Mouse (Mus musculus): ENCODE measurements around the gene Bri3. TPM values are rescaled to one million over a fixed set of nuclear protein-coding genes. Genes with fewer than 3 reads are reported as not detected.

Bri3 gene
- total RNA-seq, 2 experiments from 2014 or later = 64.7 to 65.3 TPM

GRCm38 (mm10) chr5:144412781-144413180 lies 168.5 kb downstream of the Bri3 start:
- no peak for TF ChIP-seq CTCF (conservative IDR thresholded peaks at IDR 0.05)

DNA sequence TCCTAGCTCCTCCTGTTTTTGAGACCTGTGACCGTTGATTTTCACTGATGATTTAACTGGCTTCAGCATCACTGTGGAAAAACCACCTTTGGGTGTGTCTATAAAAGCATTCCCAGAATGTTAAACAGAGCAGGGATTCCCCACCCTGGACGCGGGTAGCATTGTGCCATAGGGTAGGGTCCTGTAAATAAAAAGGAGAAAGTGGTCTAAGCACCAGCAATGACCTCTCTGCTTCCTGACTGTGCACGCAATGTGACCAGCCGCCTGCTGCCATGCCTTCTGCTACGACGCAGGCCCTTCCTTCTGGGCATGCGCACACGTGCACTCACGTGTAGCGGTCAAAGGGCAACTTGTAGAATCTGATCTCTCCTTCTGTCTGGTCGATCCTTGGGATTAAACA lies 174.2 kb downstream of the Bri3 start:
- no peak overlapping the region for H3K27ac ChIP-seq
- DNase-seq (ENCODE audit: low spot score in 2 of 2) = no peak
- no peak for TF ChIP-seq CTCF (conservative IDR thresholded peaks at IDR 0.05)
- no peak overlapping the region for H3K4me3 ChIP-seq

More at GRCm38 (mm10) chr5:144412781-144413180, 168.5 kb downstream of the Bri3 start:
- no peak for DNase-seq (ENCODE audit: low spot score in 2 of 2)
- H3K4me3 ChIP-seq = no peak overlapping the region
- H3K27ac ChIP-seq = no peak overlapping the region

DNA sequence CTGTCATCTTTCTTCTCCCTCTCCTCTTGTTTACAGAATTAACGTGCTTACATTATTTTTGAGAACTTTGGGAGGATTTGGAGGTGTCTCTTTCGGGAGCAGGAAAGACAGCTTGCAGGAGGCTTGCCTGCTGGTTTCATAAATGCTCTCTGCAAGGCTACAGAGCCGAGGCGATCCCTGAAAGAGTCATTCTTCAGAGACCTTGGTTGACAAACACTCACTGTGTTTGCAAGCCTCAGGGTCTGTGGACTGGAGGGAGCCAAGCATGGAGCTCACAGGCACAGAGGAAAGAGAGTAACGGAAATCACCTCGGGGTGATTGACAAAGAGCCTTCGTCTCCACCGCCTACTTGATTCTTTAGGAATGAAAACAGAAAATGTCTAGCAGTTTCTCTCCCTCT lies 175.8 kb downstream of the Bri3 start:
- no peak for TF ChIP-seq CTCF (conservative IDR thresholded peaks at IDR 0.05)
- H3K4me3 ChIP-seq = no peak overlapping the region
- no peak overlapping the region for H3K27ac ChIP-seq
- DNase-seq (ENCODE audit: low spot score in 2 of 2) = no peak

DNA sequence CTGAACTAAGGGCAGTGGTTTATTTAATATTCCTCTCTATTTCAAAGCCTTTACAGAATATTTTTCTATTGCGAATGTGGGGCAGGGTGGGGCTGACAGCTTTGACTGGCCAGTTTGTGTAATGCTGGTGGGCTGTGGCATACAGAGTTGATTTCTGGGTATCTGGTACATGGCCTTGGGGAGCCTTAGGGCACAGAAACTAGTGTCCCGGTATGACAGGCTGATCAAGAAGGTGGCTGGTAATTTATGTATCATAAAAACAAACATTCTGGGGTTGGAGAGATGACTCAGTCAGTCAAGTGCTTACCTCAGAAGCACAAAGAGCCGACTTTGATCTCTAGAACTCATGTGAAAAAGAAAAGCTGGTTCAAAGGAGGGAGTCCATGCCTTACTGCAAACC lies 182.5 kb downstream of the Bri3 start:
- no peak for TF ChIP-seq CTCF (conservative IDR thresholded peaks at IDR 0.05)
- Histone ChIP-seq H3K27ac (no peak overlapping the region), H3K4me3 (no peak overlapping the region)
- DNase-seq (ENCODE audit: low spot score in 2 of 2) = no peak

GRCm38 (mm10) chr5:144427861-144428260 lies 183.6 kb downstream of the Bri3 start:
- TF ChIP-seq CTCF (conservative IDR thresholded peaks at IDR 0.05) = no peak
- no peak overlapping the region for H3K27ac ChIP-seq
- no peak overlapping the region for H3K4me3 ChIP-seq
- DNase-seq (ENCODE audit: low spot score in 2 of 2) = no peak

- DNase-seq (ENCODE audit: low spot score in 2 of 2) = no peak
- H3K4me3 ChIP-seq = no peak overlapping the region
- H3K27ac ChIP-seq = no peak overlapping the region
- peak; percentile 36 for TF ChIP-seq CTCF (conservative IDR thresholded peaks at IDR 0.05)
Measured at GRCm38 (mm10) chr5:144431481-144431880, 187.2 kb downstream of the Bri3 start.

GRCm38 (mm10) chr5:144439286-144440040 lies 195.2 kb downstream of the Bri3 start:
- Histone ChIP-seq H3K4me3 (no peak overlapping the region), H3K27ac (no peak overlapping the region)
- no peak for DNase-seq (ENCODE audit: low spot score in 2 of 2)
- no peak for TF ChIP-seq CTCF (conservative IDR thresholded peaks at IDR 0.05)

GRCm38 (mm10) chr5:144441831-144442271 lies 197.6 kb downstream of the Bri3 start:
- no peak overlapping the region for H3K4me3 ChIP-seq
- no peak for TF ChIP-seq CTCF (conservative IDR thresholded peaks at IDR 0.05)
- no peak for DNase-seq (ENCODE audit: low spot score in 2 of 2)
- H3K27ac ChIP-seq = no peak overlapping the region

DNA sequence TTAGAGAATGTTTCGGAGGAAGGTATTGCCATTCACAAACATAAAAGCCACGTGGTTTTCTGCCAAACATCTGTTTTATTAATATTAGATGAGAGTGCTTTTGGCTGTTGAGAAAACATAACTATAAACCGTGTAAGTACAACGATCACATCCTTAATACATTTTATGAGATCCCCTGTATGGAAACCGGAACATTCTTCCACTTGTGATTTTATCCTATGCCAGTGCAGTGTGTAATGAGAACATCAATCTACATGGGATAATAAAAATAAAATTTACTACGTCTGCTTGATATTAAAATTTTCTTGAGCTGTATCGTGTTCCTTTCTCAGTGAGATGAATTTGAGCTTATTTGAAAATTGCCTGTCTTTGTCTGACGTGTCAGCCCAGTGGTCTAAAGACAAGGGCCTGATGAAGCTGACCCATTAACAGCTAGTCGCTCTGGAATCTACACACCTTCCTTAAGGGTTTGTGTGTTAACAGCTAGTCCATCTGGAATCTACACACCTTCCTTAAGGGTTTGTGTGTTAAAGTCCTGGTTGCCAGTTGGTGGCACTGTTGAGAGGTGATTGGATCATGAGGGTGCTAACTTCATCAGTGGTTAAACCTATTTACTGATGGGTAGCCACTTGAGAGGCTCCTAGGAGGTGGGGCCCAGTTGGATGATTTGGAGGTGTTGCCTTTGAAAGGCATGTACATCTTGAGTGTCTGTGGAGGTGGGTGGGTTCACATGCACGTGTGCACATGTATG lies 202.4 kb downstream of the Bri3 start:
- Histone ChIP-seq H3K27ac (no peak overlapping the region), H3K4me3 (no peak overlapping the region)
- TF ChIP-seq CTCF (conservative IDR thresholded peaks at IDR 0.05) = peak; percentile 78
- DNase-seq (ENCODE audit: low spot score in 2 of 2) = peak; percentile 12 to 26

DNA sequence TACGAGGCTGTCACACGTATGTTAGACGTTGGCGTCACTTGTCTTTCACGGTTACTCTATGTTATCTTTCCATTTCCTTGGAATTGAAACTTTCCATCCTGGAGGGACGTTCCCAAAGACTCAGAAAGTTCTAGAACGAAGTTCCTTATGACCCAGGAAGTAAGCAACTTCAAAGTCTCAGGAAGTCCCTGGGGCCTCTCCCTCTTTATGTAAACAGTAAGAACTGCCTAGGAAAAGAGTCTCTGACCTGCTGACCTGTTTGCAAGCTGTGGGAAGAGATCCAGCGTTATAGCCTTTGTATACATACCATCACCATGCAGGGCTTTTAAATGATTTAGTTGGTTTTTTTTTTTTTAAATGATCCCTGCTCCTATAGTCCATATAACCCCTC lies 203.0 kb downstream of the Bri3 start:
- no peak for TF ChIP-seq CTCF (conservative IDR thresholded peaks at IDR 0.05)
- no peak overlapping the region for H3K27ac ChIP-seq
- no peak overlapping the region for H3K4me3 ChIP-seq
- no peak for DNase-seq (ENCODE audit: low spot score in 2 of 2)

GRCm38 (mm10) chr5:144447975-144448374 lies 203.7 kb downstream of the Bri3 start:
- Histone ChIP-seq H3K4me3 (no peak overlapping the region), H3K27ac (no peak overlapping the region)
- DNase-seq (ENCODE audit: low spot score in 2 of 2) = no peak
- TF ChIP-seq CTCF (conservative IDR thresholded peaks at IDR 0.05) = no peak

DNA sequence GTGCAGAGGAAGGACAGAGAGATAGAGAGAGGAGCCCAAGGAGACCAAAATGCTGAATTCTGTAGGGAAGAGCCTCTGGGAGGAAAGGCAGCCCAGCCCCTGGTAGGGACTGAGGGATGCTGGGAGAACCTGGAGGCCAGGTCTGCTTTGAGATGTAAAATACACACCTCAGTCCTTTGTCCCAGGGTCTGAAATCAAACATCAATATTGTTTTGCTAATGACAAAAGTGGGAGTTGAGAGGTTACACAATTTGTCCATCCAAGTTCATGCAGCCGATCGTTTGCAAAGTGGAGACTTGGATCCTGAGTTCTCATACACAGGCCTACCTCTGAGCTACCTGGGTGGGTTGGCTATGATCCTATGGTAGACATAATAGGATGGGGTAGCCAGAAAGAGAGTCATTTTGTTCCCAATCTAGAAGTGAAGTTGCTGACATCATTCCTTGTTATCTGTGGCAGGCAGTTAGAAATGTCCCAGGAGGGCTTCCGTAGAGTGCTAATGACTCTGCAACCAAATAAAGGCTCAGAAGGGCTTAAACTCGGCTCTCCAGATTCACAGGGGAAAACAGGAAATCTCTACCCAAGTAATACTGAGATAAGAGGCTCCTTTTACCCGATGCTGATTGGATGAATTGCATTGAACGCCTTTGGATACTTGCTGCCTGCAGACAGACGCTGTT lies 208.7 kb downstream of the Bri3 start:
- H3K27ac ChIP-seq = no peak overlapping the region
- no peak overlapping the region for H3K4me3 ChIP-seq
- no peak for DNase-seq (ENCODE audit: low spot score in 2 of 2)
- no peak for TF ChIP-seq CTCF (conservative IDR thresholded peaks at IDR 0.05)

GRCm38 (mm10) chr5:144457623-144458287 lies 213.5 kb downstream of the Bri3 start:
- H3K4me3 ChIP-seq = no peak overlapping the region
- no peak for DNase-seq (ENCODE audit: low spot score in 2 of 2)
- TF ChIP-seq CTCF (conservative IDR thresholded peaks at IDR 0.05) = no peak
- no peak overlapping the region for H3K27ac ChIP-seq

All from layer of hippocampus, adult 2 months (tissue).